Mouse (Mus musculus): ENCODE data around the gene Hipk3. TPM values are rescaled to one million over a fixed set of nuclear protein-coding genes. Genes with fewer than 3 reads are reported as not detected.

Gene Hipk3
- polyA plus RNA-seq, 1 experiment from 2014 or later: 5.7 TPM

- WGBS: 82% methylated on average over 5 of the region's 5 CpGs
- no peak for ATAC-seq
- H3K27ac ChIP-seq: no peak overlapping the region
- H3K27me3 ChIP-seq: no peaks in the 10 kb centered on the region
- no peak overlapping the region for H3K9ac ChIP-seq (replicated peaks)
- peaks cover 9% of the 10 kb centered on the region for H3K36me3 ChIP-seq
- H3K9me3 ChIP-seq: no peaks in the 10 kb centered on the region
- peaks cover 5% of the 10 kb centered on the region; the same call in 1 of the 2 replicates for H3K4me1 ChIP-seq (replicated peaks)
- no peak overlapping the region for H3K4me2 ChIP-seq (replicated peaks)
- no peak overlapping the region for H3K4me3 ChIP-seq (replicated peaks)
Measured at GRCm38 (mm10) chr2:104468419-104468818, 25.8 kb downstream of the Hipk3 start.

- WGBS: 93% methylated on average over 9 of the region's 9 CpGs
- ATAC-seq: no peak
Measured at GRCm38 (mm10) chr2:104466908-104467616, 27.2 kb downstream of the Hipk3 start.

DNA sequence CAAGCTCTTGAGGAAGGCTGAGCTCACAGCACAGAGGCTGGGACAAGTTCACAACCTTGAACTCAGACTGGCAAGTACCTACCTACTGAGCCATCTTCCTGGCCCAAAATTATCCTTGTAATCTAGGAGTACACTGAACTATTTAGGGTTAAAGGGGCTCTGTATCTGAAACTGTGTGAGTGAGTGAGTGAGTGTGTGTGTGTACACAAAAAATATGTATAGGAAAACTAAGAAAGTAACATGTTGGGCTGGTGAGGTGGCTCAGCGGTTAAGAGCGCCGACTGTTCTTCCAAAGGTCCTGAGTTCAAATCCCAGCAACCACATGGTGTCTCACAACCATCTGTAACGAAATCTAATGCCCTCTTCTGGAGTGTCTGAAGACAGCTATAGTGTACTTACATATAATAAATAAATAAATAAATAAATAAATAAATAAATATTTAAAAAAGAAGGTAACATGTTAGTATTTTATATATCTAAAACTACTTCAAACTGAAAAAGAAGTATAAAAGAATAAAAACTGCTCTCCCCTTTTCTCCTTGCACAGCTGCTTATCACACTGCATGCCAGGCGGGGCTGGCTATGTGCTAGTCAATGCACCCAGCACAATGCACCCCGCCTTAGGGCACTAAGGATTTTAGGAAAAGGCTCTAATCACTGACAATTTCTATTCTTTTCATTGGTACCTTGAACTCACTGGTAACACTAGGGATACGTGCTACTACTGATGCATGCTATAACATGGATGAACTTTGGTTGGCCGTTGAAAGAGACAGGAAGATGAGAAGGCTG, 28.4 kb downstream of the Hipk3 start:
- Histone ChIP-seq H3K9me3 (no peaks in the 10 kb centered on the region), H3K4me3 (replicated peaks) (no peak overlapping the region), H3K4me2 (replicated peaks) (no peak overlapping the region), H3K4me1 (replicated peaks) (peaks cover 5% of the 10 kb centered on the region; the same call in 1 of the 2 replicates), H3K27ac (no peak overlapping the region), H3K27me3 (no peaks in the 10 kb centered on the region), H3K9ac (replicated peaks) (no peak overlapping the region), H3K36me3 (peaks cover 2% of the 10 kb centered on the region)
- WGBS: 95% methylated on average over 8 of the region's 8 CpGs
- ATAC-seq: no peak

More at GRCm38 (mm10) chr2:104466908-104467616, 27.2 kb downstream of the Hipk3 start:
- H3K36me3 ChIP-seq: peaks cover 9% of the 10 kb centered on the region
- no peaks in the 10 kb centered on the region for H3K9me3 ChIP-seq
- no peak overlapping the region for H3K9ac ChIP-seq (replicated peaks)
- H3K4me2 ChIP-seq (replicated peaks): no peak overlapping the region
- H3K27me3 ChIP-seq: no peaks in the 10 kb centered on the region
- H3K27ac ChIP-seq: no peak overlapping the region
- H3K4me3 ChIP-seq (replicated peaks): no peak overlapping the region
- H3K4me1 ChIP-seq (replicated peaks): peaks cover 5% of the 10 kb centered on the region; the same call in 1 of the 2 replicates

- no peak overlapping the region for H3K27ac ChIP-seq
- H3K4me1 ChIP-seq (replicated peaks): peaks cover 8% of the 10 kb centered on the region; the same call in 1 of the 2 replicates
- no peak overlapping the region for H3K4me2 ChIP-seq (replicated peaks)
- H3K9me3 ChIP-seq: no peaks in the 10 kb centered on the region
- H3K27me3 ChIP-seq: no peaks in the 10 kb centered on the region
- no peaks in the 10 kb centered on the region for H3K36me3 ChIP-seq
- no peak overlapping the region for H3K4me3 ChIP-seq (replicated peaks)
- WGBS: 87% methylated on average over 3 of the region's 3 CpGs
- no peak for ATAC-seq
- no peak overlapping the region for H3K9ac ChIP-seq (replicated peaks)
Measured at GRCm38 (mm10) chr2:104460021-104460420, 34.2 kb downstream of the Hipk3 start.

- no peak for ATAC-seq
- 89% methylated on average over 8 of the region's 8 CpGs for whole genome bisulfite sequencing
- H3K27ac ChIP-seq: no peak overlapping the region
Measured at GRCm38 (mm10) chr2:104458569-104459332, 35.5 kb downstream of the Hipk3 start.

DNA sequence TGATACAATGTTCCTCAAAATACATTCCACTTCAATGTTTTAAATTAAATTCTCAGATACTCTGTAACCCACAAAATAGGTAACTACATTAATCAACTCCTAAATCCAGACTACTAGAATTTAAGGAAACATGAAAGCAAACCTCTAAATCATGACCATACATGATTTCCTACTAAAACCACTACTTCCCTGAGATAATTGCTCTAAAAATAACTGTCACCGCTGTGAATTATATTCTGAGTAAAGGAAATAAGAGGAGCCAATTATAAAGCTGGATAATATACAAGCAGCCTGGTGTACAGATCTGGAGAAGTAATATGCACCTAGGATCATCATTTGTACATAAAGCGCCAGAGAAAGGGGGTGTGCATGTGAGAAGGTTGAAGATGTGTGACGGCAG, 37.1 kb downstream of the Hipk3 start:
- H3K27me3 ChIP-seq: no peaks in the 10 kb centered on the region
- no peak overlapping the region for H3K4me2 ChIP-seq (replicated peaks)
- H3K9ac ChIP-seq (replicated peaks): no peak overlapping the region
- H3K36me3 ChIP-seq: no peaks in the 10 kb centered on the region
- WGBS: 89% methylated on average over 3 of the region's 3 CpGs
- ATAC-seq: no peak
- no peak overlapping the region for H3K4me3 ChIP-seq (replicated peaks)
- H3K27ac ChIP-seq: no peak overlapping the region
- H3K9me3 ChIP-seq: no peaks in the 10 kb centered on the region
- peaks cover 8% of the 10 kb centered on the region; the same call in 1 of the 2 replicates for H3K4me1 ChIP-seq (replicated peaks)

More at GRCm38 (mm10) chr2:104458569-104459332, 35.5 kb downstream of the Hipk3 start:
- no peak overlapping the region for H3K4me3 ChIP-seq (replicated peaks)
- H3K36me3 ChIP-seq: no peaks in the 10 kb centered on the region
- H3K4me1 ChIP-seq (replicated peaks): peaks cover 8% of the 10 kb centered on the region; the same call in 1 of the 2 replicates
- H3K9ac ChIP-seq (replicated peaks): no peak overlapping the region
- no peak overlapping the region for H3K4me2 ChIP-seq (replicated peaks)
- no peaks in the 10 kb centered on the region for H3K27me3 ChIP-seq
- no peaks in the 10 kb centered on the region for H3K9me3 ChIP-seq

GRCm38 (mm10) chr2:104450685-104451084, 43.6 kb downstream of the Hipk3 start:
- H3K4me3 ChIP-seq (replicated peaks): no peak overlapping the region
- no peak overlapping the region for H3K27ac ChIP-seq
- 83% methylated on average over 3 of the region's 3 CpGs for WGBS
- no peaks in the 10 kb centered on the region for H3K36me3 ChIP-seq
- no peaks in the 10 kb centered on the region for H3K9me3 ChIP-seq
- H3K4me2 ChIP-seq (replicated peaks): no peak overlapping the region
- no peaks in the 10 kb centered on the region for H3K27me3 ChIP-seq
- ATAC-seq: no peak
- H3K9ac ChIP-seq (replicated peaks): no peak overlapping the region
- no peaks in the 10 kb centered on the region for H3K4me1 ChIP-seq (replicated peaks)

DNA sequence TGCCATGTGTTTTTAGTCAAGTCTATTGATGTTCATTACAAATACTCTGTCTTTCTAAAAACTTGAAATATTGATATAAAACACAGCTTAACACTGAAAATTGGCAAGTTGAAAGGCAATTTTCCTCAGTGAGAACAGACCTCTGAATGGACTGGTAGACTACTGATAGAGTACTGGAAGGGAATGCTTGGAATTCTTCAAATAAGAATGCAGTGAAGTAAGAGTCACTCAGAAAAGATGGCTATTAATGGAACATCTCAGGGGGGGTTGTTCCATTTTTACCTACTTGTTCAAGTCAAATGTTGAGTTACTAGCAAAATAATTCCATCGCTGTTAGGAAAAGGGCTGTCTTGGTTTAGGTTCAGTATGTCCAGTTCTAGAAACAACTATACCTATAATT, 45.1 kb downstream of the Hipk3 start:
- WGBS: 100% methylated on average over 1 of the region's 1 CpGs
- H3K4me3 ChIP-seq (replicated peaks): no peak overlapping the region
- no peaks in the 10 kb centered on the region for H3K4me1 ChIP-seq (replicated peaks)
- no peaks in the 10 kb centered on the region for H3K36me3 ChIP-seq
- H3K9ac ChIP-seq (replicated peaks): no peak overlapping the region
- H3K4me2 ChIP-seq (replicated peaks): no peak overlapping the region
- H3K27ac ChIP-seq: no peak overlapping the region
- ATAC-seq: no peak
- H3K27me3 ChIP-seq: no peaks in the 10 kb centered on the region
- H3K9me3 ChIP-seq: no peaks in the 10 kb centered on the region

- H3K4me1 ChIP-seq (replicated peaks): no peaks in the 10 kb centered on the region
- H3K4me3 ChIP-seq (replicated peaks): no peak overlapping the region
- no peak overlapping the region for H3K4me2 ChIP-seq (replicated peaks)
- 78% methylated on average over 4 of the region's 4 CpGs for WGBS
- H3K9me3 ChIP-seq: no peaks in the 10 kb centered on the region
- H3K9ac ChIP-seq (replicated peaks): no peak overlapping the region
- H3K27me3 ChIP-seq: no peaks in the 10 kb centered on the region
- no peak for ATAC-seq
- H3K36me3 ChIP-seq: no peaks in the 10 kb centered on the region
- no peak overlapping the region for H3K27ac ChIP-seq
Measured at GRCm38 (mm10) chr2:104448201-104448600, 46.0 kb downstream of the Hipk3 start.

- no peak overlapping the region for H3K27ac ChIP-seq
- no peak for ATAC-seq
- H3K4me2 ChIP-seq (replicated peaks): no peak overlapping the region
- no peak overlapping the region for H3K4me3 ChIP-seq (replicated peaks)
- WGBS: 69% methylated on average over 1 of the region's 1 CpGs
- no peak overlapping the region for H3K9ac ChIP-seq (replicated peaks)
- no peaks in the 10 kb centered on the region for H3K36me3 ChIP-seq
- no peaks in the 10 kb centered on the region for H3K9me3 ChIP-seq
- H3K27me3 ChIP-seq: no peaks in the 10 kb centered on the region
- no peaks in the 10 kb centered on the region for H3K4me1 ChIP-seq (replicated peaks)
Measured at GRCm38 (mm10) chr2:104446016-104446415, 48.2 kb downstream of the Hipk3 start.

- H3K27ac ChIP-seq: no peak overlapping the region
- ATAC-seq: peak; percentile 80
- H3K27me3 ChIP-seq: no peaks in the 10 kb centered on the region
- no peaks in the 10 kb centered on the region; the same call in 1 of the 2 replicates for H3K36me3 ChIP-seq
- no peak overlapping the region for H3K4me3 ChIP-seq (replicated peaks)
- no peaks in the 10 kb centered on the region for H3K4me1 ChIP-seq (replicated peaks)
- H3K9me3 ChIP-seq: no peaks in the 10 kb centered on the region
- H3K9ac ChIP-seq (replicated peaks): no peak overlapping the region
- 42% methylated on average over 2 of the region's 2 CpGs for WGBS
- no peak overlapping the region for H3K4me2 ChIP-seq (replicated peaks)
Measured at GRCm38 (mm10) chr2:104444776-104445175, 49.5 kb downstream of the Hipk3 start.

DNA sequence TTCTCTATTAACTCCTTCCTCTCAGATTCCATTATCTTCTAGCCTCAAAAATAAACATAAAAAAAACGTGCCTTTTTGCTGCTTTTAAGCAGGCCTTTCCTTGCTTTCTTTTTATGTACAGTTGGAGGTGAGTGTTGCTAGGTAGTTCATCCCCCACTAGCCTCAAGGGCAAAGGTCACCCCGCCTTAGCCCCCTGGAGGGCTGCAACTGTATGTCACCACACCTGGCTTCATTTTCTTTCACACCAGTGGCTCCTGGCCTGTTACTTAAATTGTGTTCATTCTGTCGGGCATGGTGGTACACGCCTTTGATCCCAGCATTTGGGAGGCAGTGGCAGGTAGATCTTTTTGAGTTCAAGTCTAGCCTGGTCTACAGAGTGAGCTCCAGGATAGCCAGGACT, 51.9 kb downstream of the Hipk3 start:
- Histone ChIP-seq H3K9ac (replicated peaks) (no peak overlapping the region), H3K4me3 (replicated peaks) (no peak overlapping the region), H3K36me3 (peaks cover 9% of the 10 kb centered on the region), H3K4me2 (replicated peaks) (no peak overlapping the region), H3K27me3 (no peaks in the 10 kb centered on the region), H3K9me3 (no peaks in the 10 kb centered on the region), H3K27ac (no peak overlapping the region), H3K4me1 (replicated peaks) (no peaks in the 10 kb centered on the region)
- 74% methylated on average over 4 of the region's 4 CpGs for WGBS
- no peak for ATAC-seq

All from midbrain, embryonic 13.5 days (tissue).